Mouse (Mus musculus) adrenal gland, adult 18-20 months (tissue): ENCODE data around the gene Spryd7. TPM values are rescaled to one million over a fixed set of nuclear protein-coding genes. Genes with fewer than 3 reads are reported as not detected.
"Not testable (repeated sequence)": the region's sequence is repeated elsewhere in the genome, so short reads cannot be mapped to it uniquely, and the experiment has no call there.

Source experiments
- DNase-seq, 2 experiments: peaks; one replicate each; pipeline ENCODE4 v3.0.0; 2021 to 2022; ENCODE audit warnings: low spot score in 2 of 2
- long read RNA-seq, 2 experiments: library from polyadenylated mRNA; stranded (forward); transcript quantifications; one replicate each; pipeline ENCODE4 v2.0.0; 2021
- total RNA-seq, 2 experiments: library from RNA; stranded (reverse); gene quantifications; 1 replicate in 1 of 2; 2 replicates in 1 of 2; pipeline ENCODE4 v1.2.3; 2021

Spryd7 gene
- 10 to 100 TPM; 17.7 to 22.3 TPM for total RNA-seq
- long read RNA-seq, experiment 1, full-length matches to known transcripts: 12 of 13 reads
- long read RNA-seq, experiment 1, partial matches to known transcripts: 0 of 13 reads
- long read RNA-seq, experiment 1, other reads (novel, unspliced or antisense): 1 of 13 reads
- long read RNA-seq, experiment 2, full-length matches to known transcripts: 46 of 51 reads
- long read RNA-seq, experiment 2, partial matches to known transcripts: 3 of 51 reads
- long read RNA-seq, experiment 2, other reads (novel, unspliced or antisense): 2 of 51 reads

GRCm38 (mm10) chr14:61556289-61557147 lies at the start of gene Spryd7:
Gene Spryd7 (minus strand): TSS chr14:61556886.
- DNase-seq: peak; percentile 94 to 97

- DNase-seq: not testable (repeated sequence)
Observed at GRCm38 (mm10) chr14:61606088-61606487, 49.4 kb upstream of the Spryd7 start.

GRCm38 (mm10) chr14:61604081-61604480 lies 47.4 kb upstream of the Spryd7 start:
- no peak for DNase-seq

GRCm38 (mm10) chr14:61603069-61603755 lies 46.5 kb upstream of the Spryd7 start:
- DNase-seq: no peak

- no peak for DNase-seq
Observed at GRCm38 (mm10) chr14:61601348-61601747, 44.7 kb upstream of the Spryd7 start.

DNA sequence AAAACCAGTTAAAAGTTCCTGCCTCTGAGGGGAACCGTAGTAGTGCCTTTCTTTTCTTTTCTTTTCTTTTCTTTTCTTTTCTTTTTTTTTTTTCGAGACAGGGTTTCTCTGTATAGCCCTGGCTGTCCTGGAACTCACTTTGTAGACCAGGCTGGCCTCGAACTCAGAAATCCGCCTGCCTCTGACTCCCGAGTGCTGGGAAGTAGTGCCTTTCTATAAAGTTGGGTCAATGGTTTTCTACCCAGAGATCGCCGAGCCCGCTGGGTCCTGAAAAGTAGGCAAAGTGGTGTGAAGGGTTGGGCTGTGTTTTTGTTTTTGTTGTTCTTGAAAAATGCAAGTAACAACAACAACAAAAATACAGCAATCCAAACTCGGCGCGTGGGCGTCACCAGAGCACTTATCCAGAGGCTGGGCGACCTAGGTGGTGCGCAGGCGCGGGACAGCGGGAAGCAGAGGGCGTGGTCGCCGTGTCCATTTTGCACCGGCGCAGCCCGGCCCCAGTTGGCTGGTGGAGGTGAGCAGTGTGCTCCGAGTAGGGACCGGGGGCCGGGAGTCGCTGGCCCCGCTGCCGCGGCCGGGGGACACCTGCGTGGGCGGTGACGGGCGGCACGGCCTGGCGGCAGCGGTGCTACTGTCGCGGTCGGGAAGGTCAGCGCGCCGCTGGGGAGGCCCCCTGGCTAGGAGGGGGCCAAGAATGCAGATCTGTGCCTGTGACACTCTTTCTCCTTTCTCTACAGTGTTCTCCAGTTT lies 42.5 kb upstream of the Spryd7 start:
- DNase-seq: peak; percentile 90 to 92

DNA sequence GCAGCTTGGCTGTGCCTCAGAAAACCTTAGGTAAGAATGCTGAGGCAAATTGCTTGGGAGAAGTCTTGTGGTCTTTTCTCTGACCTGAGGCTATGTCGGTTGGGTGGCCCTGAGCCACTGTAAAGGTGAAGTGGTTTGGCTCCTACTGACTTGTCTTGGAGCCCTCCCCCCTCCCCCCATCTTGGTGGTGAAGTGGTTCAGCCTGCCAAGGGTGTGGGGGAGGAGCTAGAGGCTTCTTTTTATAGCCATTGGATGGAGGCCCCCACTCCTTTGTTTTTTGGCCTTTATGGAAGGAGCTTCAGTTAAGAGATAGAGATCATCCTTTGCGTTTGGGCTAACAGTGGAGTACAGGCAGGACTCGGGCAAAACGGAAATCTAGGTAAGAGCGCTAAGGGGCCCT lies 41.3 kb upstream of the Spryd7 start, which contains the start of gene Trim13:
TSS of gene Trim13 (plus strand) at position 280 of the 400 bp plus-strand sequence.
- DNase-seq: no peak

DNA sequence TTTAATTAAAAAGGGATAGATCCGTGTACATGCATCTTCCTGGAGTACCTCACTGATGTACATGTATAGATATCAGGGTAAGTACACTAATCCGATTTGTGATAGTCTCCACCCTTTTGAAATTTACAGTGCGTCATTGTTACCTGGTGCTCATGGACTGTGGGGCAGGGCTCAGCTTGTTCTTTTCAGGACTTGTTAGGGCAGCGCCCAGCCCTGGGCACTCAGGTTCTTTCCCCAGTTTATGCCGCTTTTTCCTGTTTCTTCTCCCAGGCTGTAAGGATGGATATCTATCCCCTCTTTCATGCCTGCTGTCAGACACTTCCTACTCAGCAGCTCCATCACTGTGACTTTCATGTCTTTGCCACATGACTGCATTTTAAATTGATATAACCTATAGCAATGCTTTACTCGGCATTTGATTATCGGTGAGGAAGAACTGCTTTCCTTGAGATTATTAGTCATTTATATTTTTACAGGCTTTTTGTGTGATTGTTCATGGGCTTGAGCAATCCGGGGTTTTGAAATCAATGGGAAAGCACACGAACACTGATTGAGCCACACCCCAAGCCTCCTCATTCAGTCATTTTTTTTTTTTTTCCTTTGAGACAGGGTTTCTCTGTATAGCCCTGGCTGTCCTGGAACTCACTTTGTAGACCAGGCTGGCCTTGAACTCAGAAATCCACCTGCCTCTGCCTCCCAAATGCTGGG lies 40.2 kb upstream of the Spryd7 start:
- DNase-seq: no peak

DNA sequence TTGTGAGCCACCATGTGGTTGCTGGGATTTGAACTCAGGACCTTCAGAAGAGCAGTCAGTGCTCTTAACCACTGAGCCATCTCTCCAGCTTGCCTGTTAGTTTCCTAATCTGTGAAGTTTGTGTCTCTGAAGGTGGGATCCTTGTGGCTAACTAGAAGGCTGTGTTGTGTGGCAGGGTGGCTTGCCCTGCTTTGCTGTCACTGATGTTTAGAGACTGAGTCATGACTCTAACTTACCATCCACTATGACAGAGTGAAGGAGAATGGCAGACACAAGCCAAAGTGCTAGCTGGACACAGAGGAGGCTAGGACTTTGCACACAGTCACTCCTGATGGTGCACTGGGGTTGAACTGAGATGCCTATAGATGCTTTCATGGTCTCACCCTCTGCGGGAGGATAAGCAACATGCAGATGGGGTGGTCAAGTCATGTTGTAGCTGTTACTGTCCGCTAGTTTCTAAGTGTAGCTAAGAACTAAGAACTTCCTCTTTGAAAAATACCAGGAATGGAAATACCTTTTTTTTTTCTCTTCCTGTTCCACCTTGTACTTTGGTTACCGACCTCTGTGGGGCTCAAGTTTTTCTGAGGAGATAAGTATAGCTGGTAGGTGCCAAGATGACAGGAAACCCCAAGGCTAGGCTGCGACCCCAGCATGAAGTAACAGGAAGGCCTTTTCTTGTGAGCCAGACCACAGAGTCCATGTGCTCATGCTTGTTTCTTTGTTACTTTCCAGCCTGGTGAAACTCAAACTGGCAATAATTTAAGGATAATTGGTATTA lies 32.8 kb upstream of the Spryd7 start:
- no peak for DNase-seq

GRCm38 (mm10) chr14:61575941-61576340 lies 19.3 kb upstream of the Spryd7 start:
- no peak for DNase-seq

DNA sequence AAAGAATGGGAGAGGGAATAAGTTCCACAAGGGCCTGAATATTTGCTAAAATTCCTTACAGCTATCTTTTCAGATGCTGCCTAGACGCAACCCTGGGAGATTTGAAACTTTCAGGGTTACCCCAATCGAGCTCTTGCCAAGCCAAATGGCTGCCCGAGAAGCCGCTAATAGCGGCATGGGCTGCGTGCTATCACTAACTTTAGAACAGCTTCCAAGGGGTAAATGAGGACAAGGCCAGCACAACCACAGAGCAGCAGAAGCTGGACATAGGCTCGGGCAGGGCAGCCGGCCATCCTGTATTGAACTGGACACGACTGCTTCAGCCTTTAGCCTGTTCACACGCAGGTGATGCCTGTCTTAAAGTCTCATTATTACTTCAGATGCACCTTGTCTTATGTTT lies 18.4 kb upstream of the Spryd7 start:
- peak in 1 of 2 experiments; percentile 12 for DNase-seq

- no peak for DNase-seq
Observed at GRCm38 (mm10) chr14:61572131-61572530, 15.4 kb upstream of the Spryd7 start.

- DNase-seq: peak; percentile 85 to 92
Observed at GRCm38 (mm10) chr14:61571366-61571765, 14.7 kb upstream of the Spryd7 start.

DNA sequence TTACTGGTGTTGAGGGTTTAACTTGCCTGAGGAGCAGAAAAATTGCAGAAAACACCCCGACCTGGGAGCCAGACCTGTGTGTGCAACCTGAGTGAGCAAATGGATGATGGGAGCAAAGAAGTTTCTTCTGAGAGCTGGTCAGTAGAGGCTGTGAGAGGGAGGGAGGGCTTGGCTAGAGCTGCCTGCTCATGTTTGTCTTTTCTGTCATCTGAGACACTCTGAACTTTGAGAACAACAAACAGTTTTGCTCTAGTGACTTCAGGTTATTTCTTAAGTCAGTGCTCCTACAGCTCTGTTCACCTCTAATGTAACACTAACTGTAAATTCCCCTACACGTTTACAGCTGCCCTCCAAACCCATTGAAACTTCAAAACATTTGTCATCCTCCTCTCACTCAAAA lies 12.7 kb upstream of the Spryd7 start:
- no peak for DNase-seq

DNA sequence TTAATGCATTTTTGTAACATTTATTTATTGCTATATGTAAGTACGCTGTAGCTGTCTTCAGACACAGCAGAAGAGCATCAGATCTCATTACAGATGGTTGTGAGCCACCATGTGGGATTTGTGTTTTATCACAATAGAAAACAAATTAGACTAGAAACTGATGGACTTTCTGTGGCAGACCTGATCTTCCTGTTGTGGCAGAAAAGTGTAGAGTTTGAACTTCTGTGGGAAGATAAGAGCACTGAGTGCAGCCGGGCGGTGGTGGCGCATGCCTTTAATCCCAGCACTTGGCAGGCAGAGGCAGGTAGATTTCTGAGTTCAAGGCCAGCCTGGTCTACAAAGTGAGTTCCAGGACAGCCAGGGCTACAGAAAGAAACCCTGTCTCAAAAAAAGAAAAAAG lies 9.5 kb upstream of the Spryd7 start:
- not testable (repeated sequence) for DNase-seq

GRCm38 (mm10) chr14:61559856-61560255 lies 3.2 kb upstream of the Spryd7 start:
- DNase-seq: no peak

DNA sequence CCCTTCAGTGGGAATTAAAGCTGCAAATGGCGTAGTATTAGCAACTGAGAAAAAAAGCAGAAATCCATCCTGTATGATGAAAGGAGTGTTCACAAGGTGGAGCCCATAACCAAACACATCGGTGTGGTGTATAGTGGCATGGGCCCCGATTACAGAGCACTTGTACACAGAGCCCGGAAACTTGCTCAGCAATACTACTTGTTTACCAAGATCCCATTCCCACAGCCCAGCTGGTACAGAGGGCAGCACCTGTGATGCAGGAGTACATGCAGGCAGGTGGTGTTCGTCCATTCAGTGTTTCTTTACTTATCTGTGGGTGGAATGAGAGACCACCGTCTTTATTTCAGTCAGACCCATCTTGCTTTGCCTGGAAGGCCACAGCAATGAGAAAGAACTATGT lies 2.2 kb upstream of the Spryd7 start:
- DNase-seq: no peak

- DNase-seq: no peak
Observed at GRCm38 (mm10) chr14:61555931-61556288, 776 bp downstream of the Spryd7 start.

GRCm38 (mm10) chr14:61548614-61549013 lies 8.1 kb downstream of the Spryd7 start:
- DNase-seq: no peak

- DNase-seq: not testable (repeated sequence)
Observed at GRCm38 (mm10) chr14:61537772-61538171, 18.9 kb downstream of the Spryd7 start.
